Mouse (Mus musculus) C2C12 (cell line): ENCODE measurements around the gene Ebf1.

Source experiments
- CTCF ChIP-seq: IDR thresholded peaks from one replicate; pipeline ENCODE4 v1.5.1; 2011; ENCODE audit not compliant: control insufficient read depth, insufficient read depth, insufficient read length
- MAX ChIP-seq: IDR thresholded peaks from one replicate; pipeline ENCODE4 v1.6.1; 2011; ENCODE audit warnings: mild to moderate bottlenecking, control low read depth
- USF1 ChIP-seq: IDR thresholded peaks from one replicate; pipeline ENCODE4 v1.6.1; 2011; ENCODE audit warnings: low read depth, mild to moderate bottlenecking, control low read depth, moderate library complexity

- TF ChIP-seq USF1 (no peak), CTCF (no peak), MAX (no peak)
These were observed 296.7 kb downstream of the Ebf1 start for GRCm38 (mm10) chr11:44913806-44914205.
